Mouse (Mus musculus): ENCODE results near the gene Serpinb11. TPM values are rescaled to one million over a fixed set of nuclear protein-coding genes. Genes with fewer than 3 reads are reported as not detected.

Gene Serpinb11
- polyA plus RNA-seq (2021) = not detected

GRCm38 (mm10) chr1:107360898-107361297 is at the start of gene Serpinb11:
TSS of gene Serpinb11 (plus strand) at chr1:107361198.
- H3K27me3 ChIP-seq = peaks cover 19% of the 10 kb centered on the region
- in situ Hi-C loops (cut with MboI; ENCODE audit: low pct_unique_long_range_greater_than_20kb) = no loop called here
- no peak for ATAC-seq
- no peak for DNase-seq (ENCODE audit: low read depth, low spot score)
- TF ChIP-seq CTCF (IDR thresholded peaks at IDR 0.05) = no peak
- CTCF ChIA-PET = no interaction called here
- POLR2A ChIA-PET = interaction anchor here (0.7 kb wide), 1 partner anchor 57 kb away, joined by 4 read pairs; no protein-coding TSS in a partner anchor

- no peaks in the 10 kb centered on the region for H3K27me3 ChIP-seq
- POLR2A ChIA-PET = no interaction called here
- CTCF ChIA-PET = no interaction called here
- ATAC-seq (no peak), DNase-seq (ENCODE audit: low read depth, low spot score) (no peak)
- no peak for TF ChIP-seq CTCF (IDR thresholded peaks at IDR 0.05)
- in situ Hi-C loops (cut with MboI; ENCODE audit: low pct_unique_long_range_greater_than_20kb) = no loop called here
Observed at GRCm38 (mm10) chr1:107345979-107346378, 15.0 kb upstream of the Serpinb11 start.

- no peaks in the 10 kb centered on the region for H3K27me3 ChIP-seq
- in situ Hi-C loops (cut with MboI; ENCODE audit: low pct_unique_long_range_greater_than_20kb) = no loop called here
- ATAC-seq (no peak), DNase-seq (ENCODE audit: low read depth, low spot score) (no peak)
- POLR2A ChIA-PET = interaction anchor here (0.6 kb wide), 1 partner anchor 88 kb away, joined by 5 read pairs; no protein-coding TSS in a partner anchor
- CTCF ChIA-PET = no interaction called here
- TF ChIP-seq CTCF (IDR thresholded peaks at IDR 0.05) = no peak
Observed at GRCm38 (mm10) chr1:107346788-107347187, 14.2 kb upstream of the Serpinb11 start.

GRCm38 (mm10) chr1:107350392-107350791 is 10.6 kb upstream of the Serpinb11 start:
- ATAC-seq (no peak), DNase-seq (ENCODE audit: low read depth, low spot score) (no peak)
- ChIA-PET POLR2A (no interaction called here), CTCF (interaction anchor here (0.8 kb wide), 1 partner anchor 9 kb away, joined by 4 read pairs; no protein-coding TSS in a partner anchor)
- no peak for TF ChIP-seq CTCF (IDR thresholded peaks at IDR 0.05)
- no peaks in the 10 kb centered on the region for H3K27me3 ChIP-seq
- in situ Hi-C loops (cut with MboI; ENCODE audit: low pct_unique_long_range_greater_than_20kb) = no loop called here

- POLR2A ChIA-PET = no interaction called here
- H3K27me3 ChIP-seq = no peaks in the 10 kb centered on the region
- DNase-seq (ENCODE audit: low read depth, low spot score) (no peak), ATAC-seq (no peak)
- CTCF ChIA-PET = interaction anchor here (0.8 to 1.6 kb wide), 3 partner anchors 10 to 204 kb away, joined by 3 to 4 read pairs (median 3); no protein-coding TSS in a partner anchor
- no peak for TF ChIP-seq CTCF (IDR thresholded peaks at IDR 0.05)
- in situ Hi-C loops (cut with MboI; ENCODE audit: low pct_unique_long_range_greater_than_20kb) = no loop called here
Observed at GRCm38 (mm10) chr1:107351115-107351514, 9.9 kb upstream of the Serpinb11 start.

GRCm38 (mm10) chr1:107353046-107353445 is 8.0 kb upstream of the Serpinb11 start:
- DNase-seq (ENCODE audit: low read depth, low spot score) = no peak
- POLR2A ChIA-PET = no interaction called here
- TF ChIP-seq CTCF (IDR thresholded peaks at IDR 0.05) = peak; percentile 53
- CTCF ChIA-PET = interaction anchor here (1.1 to 1.6 kb wide), 2 partner anchors 16 to 202 kb away, joined by 3 read pairs; no protein-coding TSS in a partner anchor
- in situ Hi-C loops (cut with MboI; ENCODE audit: low pct_unique_long_range_greater_than_20kb) = no loop called here
- H3K27me3 ChIP-seq = peaks cover 5% of the 10 kb centered on the region
- no peak for ATAC-seq

- no peak for TF ChIP-seq CTCF (IDR thresholded peaks at IDR 0.05)
- POLR2A ChIA-PET = no interaction called here
- peak; percentile 51 for ATAC-seq
- no peak for DNase-seq (ENCODE audit: low read depth, low spot score)
- CTCF ChIA-PET = interaction anchor here (1.1 kb wide), 1 partner anchor 8 kb away, joined by 3 read pairs; no protein-coding TSS in a partner anchor
- H3K27me3 ChIP-seq = peaks cover 6% of the 10 kb centered on the region
- in situ Hi-C loops (cut with MboI; ENCODE audit: low pct_unique_long_range_greater_than_20kb) = no loop called here
Observed at GRCm38 (mm10) chr1:107365973-107366372, 5.0 kb downstream of the Serpinb11 start.

GRCm38 (mm10) chr1:107368944-107369343 is 7.9 kb downstream of the Serpinb11 start:
- no peak for TF ChIP-seq CTCF (IDR thresholded peaks at IDR 0.05)
- ChIA-PET POLR2A (no interaction called here), CTCF (interaction anchor here (1.1 kb wide), 1 partner anchor 15 kb away, joined by 3 read pairs; no protein-coding TSS in a partner anchor)
- DNase-seq (ENCODE audit: low read depth, low spot score) = no peak
- in situ Hi-C loops (cut with MboI; ENCODE audit: low pct_unique_long_range_greater_than_20kb) = no loop called here
- peaks cover 5% of the 10 kb centered on the region for H3K27me3 ChIP-seq
- no peak for ATAC-seq

- POLR2A ChIA-PET = no interaction called here
- TF ChIP-seq CTCF (IDR thresholded peaks at IDR 0.05) = no peak
- no peak for ATAC-seq
- DNase-seq (ENCODE audit: low read depth, low spot score) = no peak
- in situ Hi-C loops (cut with MboI; ENCODE audit: low pct_unique_long_range_greater_than_20kb) = no loop called here
- CTCF ChIA-PET = no interaction called here
- no peaks in the 10 kb centered on the region for H3K27me3 ChIP-seq
Observed at GRCm38 (mm10) chr1:107376952-107377351, 16.0 kb downstream of the Serpinb11 start.

GRCm38 (mm10) chr1:107378368-107378767 is 17.4 kb downstream of the Serpinb11 start:
- ATAC-seq (no peak), DNase-seq (ENCODE audit: low read depth, low spot score) (no peak)
- ChIA-PET CTCF (no interaction called here), POLR2A (no interaction called here)
- H3K27me3 ChIP-seq = no peaks in the 10 kb centered on the region
- in situ Hi-C loops (cut with MboI; ENCODE audit: low pct_unique_long_range_greater_than_20kb) = no loop called here
- TF ChIP-seq CTCF (IDR thresholded peaks at IDR 0.05) = no peak

- ATAC-seq = no peak
- ChIA-PET CTCF (interaction anchor here (1.2 kb wide), 1 partner anchor 107 kb away, joined by 3 read pairs; no protein-coding TSS in a partner anchor), POLR2A (no interaction called here)
- in situ Hi-C loops (cut with MboI; ENCODE audit: low pct_unique_long_range_greater_than_20kb) = no loop called here
- no peak for DNase-seq (ENCODE audit: low read depth, low spot score)
- TF ChIP-seq CTCF (IDR thresholded peaks at IDR 0.05) = no peak
- no peaks in the 10 kb centered on the region for H3K27me3 ChIP-seq
Observed at GRCm38 (mm10) chr1:107381491-107381890, 20.5 kb downstream of the Serpinb11 start.

GRCm38 (mm10) chr1:107382404-107382803 is 21.4 kb downstream of the Serpinb11 start:
- CTCF ChIA-PET = interaction anchor here (1.2 kb wide), 1 partner anchor 106 kb away, joined by 3 read pairs; no protein-coding TSS in a partner anchor
- H3K27me3 ChIP-seq = no peaks in the 10 kb centered on the region
- TF ChIP-seq CTCF (IDR thresholded peaks at IDR 0.05) = no peak
- ATAC-seq (no peak), DNase-seq (ENCODE audit: low read depth, low spot score) (no peak)
- in situ Hi-C loops (cut with MboI; ENCODE audit: low pct_unique_long_range_greater_than_20kb) = no loop called here
- POLR2A ChIA-PET = no interaction called here
